Mouse (Mus musculus) splenic B cell, adult 2 months (primary cell): ENCODE results near the gene Ifnlr1.

Experiments used
- DNase-seq: peaks from one replicate; pipeline ENCODE4 v3.0.0-alpha.2; 2011; ENCODE audit warnings: low read depth, low spot score
- H3K27me3 ChIP-seq: 2 replicates; pipeline ENCODE4 v1.6.1; 2012; ENCODE audit warnings: mild to moderate bottlenecking, low read length, moderate library complexity, mixed read lengths; ENCODE audit not compliant: control insufficient read depth, poor library complexity, insufficient read depth, severe bottlenecking
- H3K36me3 ChIP-seq: 2 replicates; pipeline ENCODE4 v1.6.1; 2012; ENCODE audit warnings: mild to moderate bottlenecking, low read length, moderate library complexity, mixed read lengths; ENCODE audit not compliant: control insufficient read depth, poor library complexity, insufficient read depth, severe bottlenecking

Gene Ifnlr1

GRCm38 (mm10) chr4:135667266-135667844 lies 18.7 kb upstream of the Ifnlr1 start:
- Histone ChIP-seq H3K27me3 (no peaks in the 10 kb centered on the region), H3K36me3 (no peaks in the 10 kb centered on the region)
- DNase-seq, result peak; percentile 79

GRCm38 (mm10) chr4:135673507-135673906 lies 12.6 kb upstream of the Ifnlr1 start:
- DNase-seq, result no peak
- Histone ChIP-seq H3K36me3 (no peaks in the 10 kb centered on the region), H3K27me3 (no peaks in the 10 kb centered on the region)

- no peak for DNase-seq
- Histone ChIP-seq H3K36me3 (no peaks in the 10 kb centered on the region), H3K27me3 (no peaks in the 10 kb centered on the region)
Measured at GRCm38 (mm10) chr4:135674993-135675392, 11.1 kb upstream of the Ifnlr1 start.

- Histone ChIP-seq H3K36me3 (no peaks in the 10 kb centered on the region), H3K27me3 (no peaks in the 10 kb centered on the region; the same call in 1 of the 2 replicates)
- DNase-seq, result no peak
Measured at GRCm38 (mm10) chr4:135676476-135676875, 9.6 kb upstream of the Ifnlr1 start.

- H3K36me3 ChIP-seq, result no peaks in the 10 kb centered on the region
- H3K27me3 ChIP-seq, result no peaks in the 10 kb centered on the region; the same call in 1 of the 2 replicates
- DNase-seq, result peak; percentile 76
Measured at GRCm38 (mm10) chr4:135679316-135679715, 6.8 kb upstream of the Ifnlr1 start.

- Histone ChIP-seq H3K27me3 (no peaks in the 10 kb centered on the region; the same call in 1 of the 2 replicates), H3K36me3 (no peaks in the 10 kb centered on the region)
- no peak for DNase-seq
Measured at GRCm38 (mm10) chr4:135681789-135682188, 4.3 kb upstream of the Ifnlr1 start.

- DNase-seq, result no peak
- no peaks in the 10 kb centered on the region for H3K36me3 ChIP-seq
- H3K27me3 ChIP-seq, result no peaks in the 10 kb centered on the region; the same call in 1 of the 2 replicates
Measured at GRCm38 (mm10) chr4:135683553-135683952, 2.5 kb upstream of the Ifnlr1 start.

- no peaks in the 10 kb centered on the region for H3K36me3 ChIP-seq
- no peaks in the 10 kb centered on the region; the same call in 1 of the 2 replicates for H3K27me3 ChIP-seq
- peak; percentile 43 for DNase-seq
Measured at GRCm38 (mm10) chr4:135684731-135685130, 1.4 kb upstream of the Ifnlr1 start.

GRCm38 (mm10) chr4:135686568-135686953 lies 474 bp downstream of the Ifnlr1 start:
- Histone ChIP-seq H3K36me3 (no peaks in the 10 kb centered on the region), H3K27me3 (no peaks in the 10 kb centered on the region)
- no peak for DNase-seq

GRCm38 (mm10) chr4:135689797-135690196 lies 3.7 kb downstream of the Ifnlr1 start:
- Histone ChIP-seq H3K27me3 (no peaks in the 10 kb centered on the region), H3K36me3 (no peaks in the 10 kb centered on the region)
- no peak for DNase-seq

GRCm38 (mm10) chr4:135690241-135690640 lies 4.2 kb downstream of the Ifnlr1 start:
- no peaks in the 10 kb centered on the region for H3K27me3 ChIP-seq
- no peaks in the 10 kb centered on the region for H3K36me3 ChIP-seq
- no peak for DNase-seq

GRCm38 (mm10) chr4:135692916-135693315 lies 6.8 kb downstream of the Ifnlr1 start:
- no peaks in the 10 kb centered on the region for H3K36me3 ChIP-seq
- no peaks in the 10 kb centered on the region for H3K27me3 ChIP-seq
- no peak for DNase-seq

- Histone ChIP-seq H3K36me3 (no peaks in the 10 kb centered on the region; the same call in 1 of the 2 replicates), H3K27me3 (no peaks in the 10 kb centered on the region)
- no peak for DNase-seq
Measured at GRCm38 (mm10) chr4:135698498-135698897, 12.4 kb downstream of the Ifnlr1 start.

GRCm38 (mm10) chr4:135703497-135703896 lies 17.4 kb downstream of the Ifnlr1 start:
- no peak for DNase-seq
- Histone ChIP-seq H3K27me3 (no peaks in the 10 kb centered on the region), H3K36me3 (no peaks in the 10 kb centered on the region; the same call in 1 of the 2 replicates)

- DNase-seq, result peak; percentile 56
- no peaks in the 10 kb centered on the region for H3K27me3 ChIP-seq
Measured at GRCm38 (mm10) chr4:135704016-135704415, 17.9 kb downstream of the Ifnlr1 start.

GRCm38 (mm10) chr4:135706045-135706444 lies 20.0 kb downstream of the Ifnlr1 start:
- no peak for DNase-seq
- no peaks in the 10 kb centered on the region for H3K27me3 ChIP-seq
- no peaks in the 10 kb centered on the region; the same call in 1 of the 2 replicates for H3K36me3 ChIP-seq

More at GRCm38 (mm10) chr4:135704016-135704415, 17.9 kb downstream of the Ifnlr1 start:
- no peaks in the 10 kb centered on the region; the same call in 1 of the 2 replicates for H3K36me3 ChIP-seq
